Mouse (Mus musculus): Measurements from ENCODE around the gene Tsc22d1.

The Tsc22d1 gene

GRCm38 (mm10) chr14:76479867-76480266, 65.1 kb downstream of the Tsc22d1 start:
- in situ Hi-C loops (cut with MboI, MseI), result loop anchor here (5.0 to 10.0 kb wide), 2 partner anchors 405 to 527 kb away; no protein-coding TSS in a partner anchor

- in situ Hi-C loops (cut with MboI, MseI), result loop anchor here (5.0 to 10.0 kb wide), 2 partner anchors 404 to 527 kb away; no protein-coding TSS in a partner anchor
These were observed 65.7 kb downstream of the Tsc22d1 start for GRCm38 (mm10) chr14:76480507-76480906.

- in situ Hi-C loops (cut with MboI, MseI), result loop anchor here (5.0 to 10.0 kb wide), 2 partner anchors 401 to 524 kb away; no protein-coding TSS in a partner anchor
These were observed 68.9 kb downstream of the Tsc22d1 start for GRCm38 (mm10) chr14:76483701-76484100.

- in situ Hi-C loops (cut with MboI, MseI), result loop anchor here (10.0 kb wide), 1 partner anchor 397 kb away; no protein-coding TSS in a partner anchor
These were observed 72.8 kb downstream of the Tsc22d1 start for GRCm38 (mm10) chr14:76487609-76488008.

- in situ Hi-C loops (cut with MboI, MseI), result loop anchor here (10.0 kb wide), 1 partner anchor 396 kb away; no protein-coding TSS in a partner anchor
These were observed 73.6 kb downstream of the Tsc22d1 start for GRCm38 (mm10) chr14:76488101-76489044.

GRCm38 (mm10) chr14:76489128-76489527, 74.4 kb downstream of the Tsc22d1 start:
- in situ Hi-C loops (cut with MboI, MseI), result loop anchor here (10.0 kb wide), 1 partner anchor 396 kb away; no protein-coding TSS in a partner anchor

- in situ Hi-C loops (cut with MboI, MseI), result no loop called here
These were observed 80.3 kb downstream of the Tsc22d1 start for GRCm38 (mm10) chr14:76495022-76495421.

GRCm38 (mm10) chr14:76497187-76497586, 82.4 kb downstream of the Tsc22d1 start:
- in situ Hi-C loops (cut with MboI, MseI), result no loop called here

GRCm38 (mm10) chr14:76498210-76498609, 83.4 kb downstream of the Tsc22d1 start:
- in situ Hi-C loops (cut with MboI, MseI), result no loop called here

- in situ Hi-C loops (cut with MboI, MseI), result no loop called here
These were observed 84.7 kb downstream of the Tsc22d1 start for GRCm38 (mm10) chr14:76499492-76499891.

- in situ Hi-C loops (cut with MboI, MseI), result no loop called here
These were observed 85.3 kb downstream of the Tsc22d1 start for GRCm38 (mm10) chr14:76500036-76500435.

- in situ Hi-C loops (cut with MboI, MseI), result no loop called here
These were observed 88.6 kb downstream of the Tsc22d1 start for GRCm38 (mm10) chr14:76503231-76503851.

- in situ Hi-C loops (cut with MboI, MseI), result no loop called here
These were observed 89.5 kb downstream of the Tsc22d1 start for GRCm38 (mm10) chr14:76504121-76504737.

GRCm38 (mm10) chr14:76505101-76505438, 90.3 kb downstream of the Tsc22d1 start:
- in situ Hi-C loops (cut with MboI, MseI), result loop anchor here (5.0 kb wide), 2 partner anchors 262 to 367 kb away; no protein-coding TSS in a partner anchor

- in situ Hi-C loops (cut with MboI, MseI), result loop anchor here (5.0 kb wide), 2 partner anchors 262 to 367 kb away; no protein-coding TSS in a partner anchor
These were observed 90.9 kb downstream of the Tsc22d1 start for GRCm38 (mm10) chr14:76505439-76506220.

GRCm38 (mm10) chr14:76506425-76507205, 91.9 kb downstream of the Tsc22d1 start:
- in situ Hi-C loops (cut with MboI, MseI), result loop anchor here (5.0 kb wide), 2 partner anchors 261 to 366 kb away; no protein-coding TSS in a partner anchor

GRCm38 (mm10) chr14:76507357-76507756, 92.6 kb downstream of the Tsc22d1 start:
- in situ Hi-C loops (cut with MboI, MseI), result loop anchor here (5.0 kb wide), 2 partner anchors 260 to 365 kb away; no protein-coding TSS in a partner anchor

GRCm38 (mm10) chr14:76507804-76508500, 93.2 kb downstream of the Tsc22d1 start:
- in situ Hi-C loops (cut with MboI, MseI), result loop anchor here (5.0 kb wide), 2 partner anchors 259 to 364 kb away; no protein-coding TSS in a partner anchor

GRCm38 (mm10) chr14:76508701-76509100, 93.9 kb downstream of the Tsc22d1 start:
- in situ Hi-C loops (cut with MboI, MseI), result loop anchor here (5.0 kb wide), 2 partner anchors 259 to 364 kb away; no protein-coding TSS in a partner anchor
